Mouse (Mus musculus) spleen, adult 2 months (tissue): ENCODE results near the gene Synpo2. TPM values are rescaled to one million over a fixed set of nuclear protein-coding genes. Genes with fewer than 3 reads are reported as not detected.

Experiments
- DNase-seq, 2 experiments: peaks; one replicate each; pipeline versions ENCODE4 v3.0.0 to v3.0.0-alpha.2; 2012 to 2021; ENCODE audit warnings: low spot score in 2 of 2, low read depth in 1 of 2
- H3K27ac ChIP-seq: fragments of 200-500 bp; 2 replicates; pipeline ENCODE4 v1.5.1; 2012; ENCODE audit warnings: low read length, inconsistent platforms; ENCODE audit not compliant: insufficient read depth
- H3K27me3 ChIP-seq: fragments of 200-500 bp; 2 replicates; pipeline ENCODE4 v1.6.1; 2012; ENCODE audit warnings: mild to moderate bottlenecking, moderate library complexity, low read length, inconsistent platforms; ENCODE audit not compliant: control insufficient read depth, insufficient read depth
- H3K36me3 ChIP-seq: fragments of 200-500 bp; 2 replicates; pipeline ENCODE4 v1.6.1; 2012; ENCODE audit warnings: mild to moderate bottlenecking, low read length, inconsistent platforms; ENCODE audit not compliant: control insufficient read depth, insufficient read depth
- H3K4me1 ChIP-seq: fragments of 200-500 bp; 2 replicates; pipeline ENCODE4 v1.6.1; 2011; ENCODE audit warnings: inconsistent platforms; ENCODE audit not compliant: control insufficient read depth, insufficient read depth, insufficient read length
- H3K4me3 ChIP-seq: fragments of 200-500 bp; 2 replicates; pipeline ENCODE4 v1.5.1; 2011; ENCODE audit warnings: mild to moderate bottlenecking, inconsistent platforms; ENCODE audit not compliant: insufficient read depth, insufficient read length; ENCODE audit errors: extremely low read depth
- CTCF ChIP-seq: fragments of 200-500 bp; IDR thresholded peaks from 2 replicates; pipeline ENCODE4 v1.5.1; 2011; ENCODE audit warnings: mild to moderate bottlenecking, inconsistent platforms; ENCODE audit not compliant: insufficient read depth, insufficient read length, insufficient replicate concordance; ENCODE audit errors: extremely low read depth
- POLR2A ChIP-seq: fragments of 200-500 bp; IDR thresholded peaks from 2 replicates; pipeline ENCODE4 v1.6.1; 2011; ENCODE audit warnings: low read depth, low read length, inconsistent platforms
- WGBS: fragments of 180-500 bp; shearing (Covaris S2); methylation state at CpG from one replicate; pipeline ENCODE4 v1.1.7; 2018; 5-methylcytosine and 5-hydroxymethylcytosine counted together
- polyA plus RNA-seq: library from polyadenylated mRNA; depleted of rRNA; stranded (reverse); fragments of >200 nt; gene quantifications from 2 replicates; pipeline ENCODE4 v1.2.3, GENCODE M21; 2012

The Synpo2 gene
- polyA plus RNA-seq, 1 experiment = 7.8 TPM

GRCm38 (mm10) chr3:123085871-123086501 is 150.0 kb downstream of the Synpo2 start:
- TF ChIP-seq CTCF (no peak), POLR2A (no peak)
- H3K27me3 ChIP-seq = no peaks in the 10 kb centered on the region
- DNase-seq = no peak
- H3K4me3 ChIP-seq = no peak overlapping the region
- WGBS = 92% methylated on average over 16 of the region's 16 CpGs
- H3K27ac ChIP-seq = no peak overlapping the region
- H3K36me3 ChIP-seq = no peaks in the 10 kb centered on the region
- H3K4me1 ChIP-seq = no peaks in the 10 kb centered on the region; the same call in 1 of the 2 replicates

DNA sequence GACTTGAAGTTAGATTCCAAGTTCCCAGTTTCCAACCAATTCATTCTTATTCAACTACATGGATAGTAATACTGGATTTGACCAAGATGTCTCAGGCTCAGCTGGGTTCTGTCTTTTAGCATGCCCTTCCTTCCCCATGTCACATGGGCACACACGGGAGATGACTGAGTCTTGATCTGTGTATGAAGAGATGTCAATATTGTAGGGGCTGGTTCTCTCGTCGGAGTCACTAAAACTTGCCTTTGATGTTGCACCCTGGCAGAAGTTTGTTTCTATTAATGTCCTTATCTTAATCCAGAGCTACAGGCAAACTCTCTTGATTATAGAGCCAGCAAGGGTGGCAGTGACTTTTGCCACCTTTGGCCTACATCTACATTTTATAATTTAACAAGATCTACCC is 154.3 kb downstream of the Synpo2 start:
- DNase-seq = no peak
- no peaks in the 10 kb centered on the region for H3K27me3 ChIP-seq
- WGBS = 90% methylated on average over 3 of the region's 3 CpGs
- H3K27ac ChIP-seq = no peak overlapping the region
- no peaks in the 10 kb centered on the region for H3K4me1 ChIP-seq
- no peaks in the 10 kb centered on the region for H3K36me3 ChIP-seq
- no peak for TF ChIP-seq POLR2A
- no peak for TF ChIP-seq CTCF
- no peak overlapping the region for H3K4me3 ChIP-seq

- no peak for DNase-seq
- WGBS = 92% methylated on average over 7 of the region's 7 CpGs
- no peak overlapping the region for H3K27ac ChIP-seq
- H3K36me3 ChIP-seq = no peaks in the 10 kb centered on the region
- no peak overlapping the region for H3K4me3 ChIP-seq
- no peaks in the 10 kb centered on the region for H3K27me3 ChIP-seq
- TF ChIP-seq POLR2A = no peak
- TF ChIP-seq CTCF = no peak
- no peaks in the 10 kb centered on the region for H3K4me1 ChIP-seq
Observed at GRCm38 (mm10) chr3:123080943-123081342, 155.0 kb downstream of the Synpo2 start.

DNA sequence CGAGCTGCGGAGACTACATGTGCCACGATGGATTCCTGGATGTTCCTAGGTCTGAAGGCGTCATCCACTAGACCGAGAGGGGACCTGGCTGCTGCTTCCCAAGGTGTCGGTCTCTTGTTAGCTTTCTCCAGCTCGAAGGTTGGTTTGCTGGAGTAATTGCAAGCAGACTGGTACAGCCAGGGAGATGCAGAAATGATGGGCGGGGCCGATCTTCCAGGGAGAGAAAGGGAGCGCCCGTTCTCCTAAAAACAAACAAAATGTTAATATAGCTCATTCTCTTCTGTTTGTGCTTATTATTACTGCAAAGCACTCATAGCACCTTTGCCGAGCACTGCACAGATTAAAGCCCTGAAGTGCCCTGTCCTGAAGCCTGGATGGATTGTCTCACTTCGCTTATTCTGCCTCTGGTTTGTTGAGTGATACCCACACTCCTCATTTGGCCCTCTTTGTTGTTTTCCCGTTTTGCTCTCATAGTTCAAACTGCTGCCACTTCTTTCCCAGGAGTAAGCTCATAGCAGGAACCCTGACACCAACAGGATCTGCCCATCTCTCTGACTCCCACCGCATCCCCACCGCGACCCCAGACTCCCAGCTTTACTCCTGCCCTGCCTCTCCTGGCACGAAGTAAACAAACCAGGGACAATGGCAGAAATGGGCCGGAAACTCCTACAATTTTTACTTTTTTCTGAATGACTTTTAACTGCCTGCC is 155.8 kb downstream of the Synpo2 start:
- 91% methylated on average over 19 of the region's 19 CpGs for WGBS
- Histone ChIP-seq H3K4me3 (no peak overlapping the region), H3K36me3 (no peaks in the 10 kb centered on the region), H3K4me1 (no peaks in the 10 kb centered on the region), H3K27me3 (no peaks in the 10 kb centered on the region), H3K27ac (no peak overlapping the region)
- DNase-seq = no peak
- no peak for TF ChIP-seq POLR2A
- no peak for TF ChIP-seq CTCF

- Histone ChIP-seq H3K27ac (no peak overlapping the region), H3K27me3 (no peaks in the 10 kb centered on the region), H3K4me1 (no peaks in the 10 kb centered on the region), H3K4me3 (no peak overlapping the region), H3K36me3 (no peaks in the 10 kb centered on the region)
- DNase-seq = no peak
- no peak for TF ChIP-seq CTCF
- TF ChIP-seq POLR2A = no peak
- WGBS = 98% methylated on average over 3 of the region's 3 CpGs
Observed at GRCm38 (mm10) chr3:123075759-123076158, 160.2 kb downstream of the Synpo2 start.

DNA sequence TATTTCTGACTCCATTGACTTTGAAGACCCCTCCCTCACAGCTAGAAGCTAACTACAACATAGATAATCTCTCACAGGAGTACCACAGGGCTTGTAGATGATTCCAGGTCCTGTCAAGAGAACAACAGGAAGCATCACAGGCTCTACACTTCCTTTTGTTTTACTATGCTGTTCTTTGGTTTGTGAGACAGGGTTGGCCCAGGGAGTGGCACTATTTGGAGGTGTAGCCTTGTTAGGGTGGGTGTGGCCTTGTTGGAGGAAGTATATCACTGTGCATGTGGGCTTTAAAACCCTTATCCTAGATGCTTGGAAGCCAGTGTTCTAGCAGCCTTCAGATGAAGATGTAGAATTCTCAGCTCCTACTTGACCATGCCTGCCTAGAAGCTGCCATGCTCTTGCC is 160.9 kb downstream of the Synpo2 start:
- H3K4me3 ChIP-seq = no peak overlapping the region
- H3K36me3 ChIP-seq = no peaks in the 10 kb centered on the region
- no peak for TF ChIP-seq CTCF
- TF ChIP-seq POLR2A = no peak
- no peaks in the 10 kb centered on the region for H3K27me3 ChIP-seq
- H3K4me1 ChIP-seq = no peaks in the 10 kb centered on the region
- H3K27ac ChIP-seq = no peak overlapping the region
- DNase-seq = no peak

DNA sequence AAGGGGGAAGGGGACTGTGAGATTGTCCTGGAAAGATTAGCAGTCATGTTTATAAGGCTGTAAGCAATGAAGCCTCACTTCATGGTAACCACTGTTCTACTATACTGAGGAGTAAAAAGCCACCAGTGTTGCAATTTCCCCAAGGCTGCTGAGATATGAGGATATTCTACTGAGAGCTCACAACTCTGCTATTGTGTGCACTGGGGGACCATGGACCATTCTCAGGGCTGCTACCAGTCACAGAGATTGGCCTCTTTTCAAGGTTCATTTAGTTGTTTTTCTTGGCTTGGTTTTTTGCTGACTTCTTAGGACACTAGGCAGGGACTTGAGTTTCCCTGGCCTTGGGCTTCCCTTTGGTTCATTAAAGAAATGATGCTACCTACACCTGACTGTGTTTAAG is 162.6 kb downstream of the Synpo2 start:
- TF ChIP-seq POLR2A (no peak), CTCF (no peak)
- no peak overlapping the region for H3K27ac ChIP-seq

More for the DNA sequence above, 162.6 kb downstream of the Synpo2 start:
- Histone ChIP-seq H3K4me1 (no peaks in the 10 kb centered on the region), H3K27me3 (no peaks in the 10 kb centered on the region), H3K4me3 (no peak overlapping the region), H3K36me3 (no peaks in the 10 kb centered on the region)
- no peak for DNase-seq
